Mouse (Mus musculus) adrenal gland, postnatal 10 days (tissue): ENCODE data around the gene Ltb. TPM values are rescaled to one million over a fixed set of nuclear protein-coding genes. Genes with fewer than 3 reads are reported as not detected.

Source experiments
- DNase-seq: peaks from one replicate; pipeline ENCODE4 v3.0.0; 2021; ENCODE audit warnings: mixed read lengths
- long read RNA-seq, 2 experiments: library from polyadenylated mRNA; stranded (forward); transcript quantifications; one replicate each; pipeline ENCODE4 v2.0.0; 2021
- total RNA-seq, 2 experiments: library from RNA; stranded (reverse); gene quantifications; 2 replicates each; pipeline ENCODE4 v1.2.3; 2021

Gene Ltb
- 10 to 100 TPM; 11.5 to 12.6 TPM for total RNA-seq
- long read RNA-seq, experiment 1, transcript Ltb-201 (3 exons, 1,160 nt) = major isoform, 6 of 7 reads
- long read RNA-seq, experiment 1, partial matches to known transcripts = 1 of 7 reads
- long read RNA-seq, experiment 1, other reads (novel, unspliced or antisense) = 0 of 7 reads
- long read RNA-seq, experiment 2, partial matches to known transcripts = 2 of 3 reads
- long read RNA-seq, experiment 2, other reads (novel, unspliced or antisense) = 0 of 3 reads

DNA sequence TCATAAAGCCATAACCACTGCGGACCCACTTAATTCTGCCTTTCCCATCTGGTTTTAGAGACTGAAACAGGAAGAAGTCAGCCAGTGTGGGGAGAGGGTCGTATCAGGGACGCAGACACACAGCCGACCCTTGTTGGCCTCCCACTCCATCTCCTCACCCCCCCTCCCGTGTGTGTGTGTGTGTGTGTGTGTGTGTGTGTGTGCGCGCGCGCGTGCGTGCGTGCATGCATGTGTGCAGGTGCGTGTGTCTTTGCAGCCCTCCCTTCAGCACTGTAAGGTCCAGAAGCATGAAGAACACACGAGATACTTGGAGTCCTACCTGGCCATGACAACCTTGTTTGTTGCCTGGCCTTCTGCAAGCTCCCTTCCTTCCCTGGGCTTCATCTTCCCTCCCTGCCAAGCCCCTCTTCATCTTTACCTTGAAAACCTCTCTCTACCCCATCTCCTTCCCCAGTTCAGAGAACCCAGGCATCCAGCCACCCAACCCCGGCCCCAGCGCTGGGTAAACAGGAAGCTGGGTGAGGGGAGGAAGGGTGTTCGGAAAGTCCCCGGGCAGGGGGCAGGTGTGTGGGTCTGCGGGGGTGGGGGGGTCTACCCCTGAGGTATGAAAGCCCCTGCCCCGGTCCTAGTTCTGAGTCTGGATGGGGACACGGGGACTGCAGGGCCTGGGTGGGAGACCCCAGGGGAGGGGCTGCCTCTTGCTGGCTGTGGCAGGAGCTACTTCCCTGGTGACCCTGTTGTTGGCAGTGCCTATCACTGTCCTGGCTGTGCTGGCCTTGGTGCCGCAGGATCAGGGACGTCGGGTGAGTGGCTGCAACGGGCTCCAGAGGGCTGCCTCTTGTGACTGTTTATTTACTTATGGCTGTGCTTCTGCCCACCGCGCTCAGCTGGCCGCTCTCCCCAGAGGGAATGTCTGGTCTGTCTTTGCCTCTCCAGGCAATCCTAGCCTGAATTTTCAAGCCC, at the start of gene Ltb:
Gene Ltb (plus strand): TSS at position 559 of the 963 bp plus-strand sequence.
- peak; percentile 60 for DNase-seq

DNA sequence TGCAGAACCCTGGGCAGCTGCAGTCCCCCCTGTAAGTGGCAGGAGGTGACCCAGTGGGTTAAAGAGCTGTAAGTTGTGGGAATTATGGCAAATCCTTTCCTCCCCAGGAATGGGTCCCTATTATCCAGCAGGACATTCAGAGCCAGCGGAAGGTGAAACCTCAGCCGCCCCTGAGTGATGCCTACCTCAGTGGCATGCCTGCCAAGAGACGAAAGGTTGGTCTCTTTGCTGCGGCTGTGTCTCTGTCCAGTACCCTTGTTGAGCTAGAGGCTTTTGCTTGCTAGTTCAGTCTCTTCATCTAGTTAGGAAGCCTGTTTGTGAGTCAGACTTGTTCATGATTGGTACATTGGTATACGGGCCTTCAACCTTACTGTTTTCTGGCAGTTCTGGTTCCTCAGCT, 48.1 kb upstream of the Ltb start:
- no peak for DNase-seq

DNA sequence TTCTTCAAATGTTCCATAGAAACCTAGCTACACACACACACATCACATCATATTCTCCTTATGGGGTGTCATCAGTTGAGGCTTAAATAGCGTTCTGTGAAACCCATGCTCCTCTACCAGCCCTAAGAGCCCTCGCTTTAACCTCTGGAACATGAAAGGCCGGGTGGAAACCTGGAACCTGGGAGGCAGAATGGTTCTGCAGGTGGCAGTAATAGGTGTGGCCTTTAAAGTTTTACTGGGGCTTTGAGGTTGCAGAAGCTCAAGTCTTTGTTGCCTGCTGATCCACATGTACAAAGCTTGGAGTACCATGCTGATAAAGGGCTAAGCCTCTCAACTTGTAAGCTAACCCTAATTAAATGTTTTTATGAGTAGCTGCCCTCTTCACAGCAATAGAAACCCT, 46.9 kb upstream of the Ltb start:
- DNase-seq = no peak

DNA sequence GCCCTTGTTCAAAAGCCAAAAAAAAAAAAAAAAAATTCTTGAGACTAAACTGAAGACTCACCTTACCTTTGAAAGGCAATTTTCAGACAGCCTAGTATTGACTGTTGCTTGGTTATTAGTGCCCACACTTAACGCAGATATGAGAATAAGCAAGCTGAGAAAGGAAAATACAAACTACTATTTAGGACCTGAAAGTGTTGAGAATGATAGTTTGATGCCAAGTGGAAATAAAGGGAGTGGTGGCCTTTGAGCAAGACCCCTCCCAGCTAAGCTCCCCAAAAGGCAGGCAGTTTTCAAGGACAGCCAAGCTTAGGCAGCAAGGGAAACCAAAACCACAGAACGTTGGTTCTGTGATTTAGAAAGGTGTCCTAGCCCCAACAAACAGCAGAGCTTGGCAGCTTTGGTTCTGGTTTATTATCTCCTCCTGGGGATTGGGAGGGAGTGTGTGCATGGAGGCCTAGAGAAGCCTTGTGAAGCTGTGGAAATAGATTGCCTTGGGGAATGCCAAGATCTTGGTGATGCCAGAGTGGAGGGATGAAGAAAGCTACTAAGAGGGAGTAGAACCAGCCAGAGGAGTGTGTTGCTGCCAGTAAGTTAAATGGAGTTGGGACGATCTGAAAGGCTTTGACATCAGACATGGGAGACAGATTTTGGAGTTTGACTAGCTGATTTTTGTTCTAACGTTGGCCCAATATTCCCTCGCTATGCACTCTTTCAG, 46.2 kb upstream of the Ltb start:
- DNase-seq = peak; percentile 54

DNA sequence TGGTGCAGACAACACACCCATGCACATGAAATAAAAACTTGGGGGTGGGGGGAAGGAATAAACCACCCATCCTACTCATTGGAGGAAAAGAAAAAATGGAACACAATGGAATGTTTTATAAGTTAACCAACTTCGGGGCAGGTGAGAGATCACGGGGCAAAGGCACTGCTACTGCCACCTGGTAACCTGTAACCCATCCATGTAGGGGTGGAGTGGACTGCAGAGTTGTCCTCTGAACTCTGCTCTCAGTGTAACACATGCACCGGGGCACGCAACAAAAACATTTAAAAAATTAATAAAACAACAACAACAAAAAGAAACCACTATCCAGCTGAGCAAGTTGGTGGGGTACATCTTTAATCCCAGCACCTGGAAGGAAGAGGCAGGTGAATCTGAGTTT, 42.1 kb upstream of the Ltb start:
- no peak for DNase-seq

DNA sequence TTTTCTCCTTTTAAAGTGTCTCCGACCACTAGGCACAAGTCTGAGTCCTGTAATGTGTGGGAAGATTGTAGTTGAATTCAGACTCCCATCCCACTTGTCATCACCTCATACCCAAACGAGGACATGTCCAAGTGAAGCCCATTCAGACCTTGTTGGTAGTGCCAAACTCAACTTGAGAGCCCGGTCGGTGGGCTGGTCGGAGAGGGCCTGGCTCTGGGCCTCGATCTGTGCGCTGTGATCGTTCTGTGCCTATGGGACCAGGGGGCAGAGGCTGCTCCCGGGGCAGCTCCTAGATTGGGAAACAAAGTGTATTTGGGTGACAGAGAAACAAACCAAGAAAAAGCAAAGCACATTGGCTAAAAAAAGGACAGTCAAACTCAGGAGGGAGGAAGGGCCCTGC, 41.2 kb upstream of the Ltb start:
- no peak for DNase-seq

DNA sequence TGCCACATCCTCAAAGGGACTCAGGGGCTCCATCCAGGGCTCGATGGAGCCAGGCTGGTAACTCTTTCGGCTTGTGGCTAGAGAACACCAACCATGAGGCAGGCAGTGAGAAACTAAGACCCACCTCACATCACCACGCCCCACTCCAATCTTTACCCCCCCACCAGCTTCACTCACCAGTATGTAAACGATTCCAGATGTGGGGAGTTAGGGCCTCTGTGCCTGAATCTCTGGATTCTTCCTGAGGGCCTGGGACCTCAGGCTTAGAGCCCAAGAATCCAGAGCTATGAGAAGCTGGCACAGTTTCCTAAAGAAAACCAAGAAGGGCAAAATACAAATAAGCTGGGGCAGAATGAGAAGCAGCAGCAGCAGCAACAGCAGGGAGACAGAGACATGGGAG, 40.3 kb upstream of the Ltb start:
- no peak for DNase-seq

DNA sequence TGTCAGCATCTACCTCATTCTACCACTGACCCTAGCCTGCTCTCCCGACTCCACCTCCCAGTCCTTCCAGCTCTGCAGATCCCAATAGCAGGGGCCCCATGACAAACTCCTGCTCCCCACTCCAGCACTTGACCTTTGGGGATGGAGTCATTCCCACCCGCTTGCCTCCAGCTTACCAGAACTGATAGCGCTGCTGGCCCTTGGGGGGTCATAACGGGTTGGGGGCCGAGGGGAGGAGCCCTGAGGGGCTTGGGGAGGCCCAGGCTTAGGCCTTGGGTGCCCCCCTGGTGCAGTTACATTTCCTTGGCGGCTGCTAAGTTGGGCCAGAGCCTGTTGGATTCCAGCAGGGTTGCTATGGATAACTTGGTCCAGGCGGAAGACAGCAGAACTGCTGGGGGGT, 39.6 kb upstream of the Ltb start:
- no peak for DNase-seq

DNA sequence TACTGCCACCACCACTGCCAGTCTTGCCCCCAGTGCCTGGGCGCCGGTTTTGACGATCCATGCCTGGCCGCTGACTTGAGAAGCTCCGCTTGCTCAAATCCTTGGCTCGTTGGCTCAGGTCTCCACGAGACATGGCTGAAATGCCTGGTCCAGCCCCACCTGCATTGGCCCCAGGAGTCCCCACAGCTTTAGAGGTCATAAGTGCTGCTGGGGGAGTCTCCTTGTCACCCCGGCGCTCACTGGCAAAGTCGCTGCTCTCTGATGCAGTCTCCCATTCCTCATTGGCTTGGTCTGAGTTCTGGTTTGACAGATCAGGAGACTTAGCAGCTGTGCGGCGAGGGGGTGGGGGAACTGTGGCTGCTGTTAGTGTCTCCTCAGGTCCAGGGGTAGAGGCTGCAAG, 38.8 kb upstream of the Ltb start:
- no peak for DNase-seq

DNA sequence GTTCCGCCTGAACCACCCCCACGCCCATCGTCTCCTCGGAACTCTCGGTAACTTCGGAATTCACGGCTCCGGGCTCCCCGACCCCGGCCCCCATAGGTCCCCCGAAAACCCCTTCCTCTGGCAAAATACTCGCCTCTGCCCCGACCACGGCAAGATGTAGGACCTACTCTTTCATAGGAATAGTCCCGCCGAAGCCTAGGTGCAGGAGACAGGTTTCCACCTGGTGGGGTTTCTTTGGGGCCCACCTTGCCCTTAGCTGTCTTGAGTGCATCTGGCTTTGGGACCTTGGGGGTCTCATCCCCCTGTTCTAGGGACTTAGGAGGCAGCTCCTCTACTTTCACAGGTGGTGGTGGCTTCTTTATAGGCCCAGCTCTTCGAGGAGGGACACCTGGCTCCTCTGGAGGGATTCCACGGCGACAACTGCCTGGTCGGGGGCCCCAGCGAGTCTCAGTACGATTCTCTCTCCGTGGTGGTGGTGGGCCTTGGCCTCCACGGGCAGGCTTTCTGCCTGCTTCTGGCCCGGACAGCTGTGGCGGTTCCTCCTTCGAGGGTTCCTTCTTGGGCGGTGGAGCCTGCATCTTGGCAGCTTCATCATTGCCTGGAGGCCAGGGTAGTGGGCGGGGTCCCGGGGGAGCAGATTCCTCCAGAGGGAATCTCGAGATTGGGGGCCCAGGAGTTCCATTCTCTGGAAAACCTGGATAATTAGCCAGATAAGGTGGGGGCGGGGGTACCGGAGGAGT, 37.6 kb upstream of the Ltb start:
- DNase-seq = no peak

DNA sequence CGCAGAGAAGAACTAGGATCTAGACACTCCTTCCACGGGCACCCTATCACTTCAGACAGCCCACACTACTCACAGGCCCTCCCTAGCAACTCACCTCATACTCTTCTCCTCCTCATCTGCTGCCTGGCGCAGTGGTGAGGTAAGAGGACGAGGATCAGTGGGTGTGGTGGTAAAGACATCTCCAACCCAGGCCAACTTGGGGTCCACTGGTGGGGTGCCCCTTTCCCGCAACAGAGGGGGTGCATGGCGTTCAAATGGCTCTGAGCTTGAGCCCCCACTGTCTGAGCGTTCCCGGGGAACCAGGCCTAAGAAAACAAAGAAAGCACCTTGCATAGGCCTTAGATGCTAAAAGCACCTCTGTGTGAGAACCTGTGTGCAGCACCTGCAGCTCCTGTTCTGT, 37.0 kb upstream of the Ltb start:
- no peak for DNase-seq

DNA sequence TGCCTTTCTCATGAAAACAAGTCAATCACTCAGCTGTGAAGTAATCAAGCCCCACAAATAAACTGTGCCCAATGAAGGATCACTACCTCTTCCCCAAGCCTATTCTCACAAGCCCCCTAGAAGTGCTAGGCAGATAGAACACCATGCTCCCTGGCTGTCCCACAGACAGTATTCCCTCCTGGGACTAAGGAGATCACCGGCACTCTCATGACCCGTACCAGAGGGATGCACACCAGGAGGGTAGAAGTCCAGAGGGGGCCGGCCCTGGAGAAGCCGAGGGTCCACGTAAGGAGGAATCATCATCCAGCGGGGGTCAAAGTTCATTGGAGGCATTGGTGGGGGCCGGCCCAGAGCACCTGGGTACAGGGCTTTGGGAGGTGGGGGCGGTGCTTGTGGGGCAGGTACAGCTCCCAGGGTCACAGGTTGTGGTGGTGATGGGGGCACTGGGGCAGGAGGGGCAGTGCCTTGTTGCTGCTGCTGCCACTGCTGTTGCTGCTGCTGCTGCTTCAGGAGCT, 36.5 kb upstream of the Ltb start:
- no peak for DNase-seq

DNA sequence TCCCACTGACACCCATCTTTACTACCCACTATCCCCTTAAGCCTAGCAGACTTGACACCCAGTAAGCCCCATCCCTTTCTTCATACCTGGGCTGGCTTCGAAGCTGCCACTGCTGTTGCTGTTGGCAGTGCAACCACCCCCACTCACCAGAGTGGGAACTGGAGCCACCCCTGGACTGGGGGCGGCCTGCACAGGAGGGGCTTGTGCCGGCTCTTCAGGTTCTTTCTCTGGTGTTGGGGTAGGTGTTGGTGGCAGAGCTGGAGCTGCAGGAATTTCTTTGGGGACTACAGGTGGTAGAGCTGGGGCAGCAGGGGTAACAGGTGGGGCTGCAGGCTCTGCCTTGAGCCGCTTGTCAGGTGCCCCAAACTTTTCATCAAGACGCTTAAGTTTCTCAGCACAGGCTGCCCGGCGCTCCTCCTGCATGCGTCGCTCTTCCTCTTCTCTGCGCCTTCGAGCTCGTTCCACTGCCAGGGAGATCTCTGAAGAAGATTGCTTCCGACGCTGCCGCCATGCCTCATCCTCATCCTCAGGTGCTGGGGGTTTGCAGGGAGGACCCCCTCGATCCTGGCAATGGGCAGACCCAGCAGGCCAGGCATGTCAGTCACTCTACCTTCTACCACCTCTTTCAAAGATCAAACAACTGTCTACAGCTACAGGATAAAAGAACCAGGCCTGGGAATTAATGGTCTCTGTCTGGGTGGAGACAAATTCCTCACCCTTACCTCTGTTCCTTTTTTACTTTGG, 35.2 kb upstream of the Ltb start:
- DNase-seq = no peak

DNA sequence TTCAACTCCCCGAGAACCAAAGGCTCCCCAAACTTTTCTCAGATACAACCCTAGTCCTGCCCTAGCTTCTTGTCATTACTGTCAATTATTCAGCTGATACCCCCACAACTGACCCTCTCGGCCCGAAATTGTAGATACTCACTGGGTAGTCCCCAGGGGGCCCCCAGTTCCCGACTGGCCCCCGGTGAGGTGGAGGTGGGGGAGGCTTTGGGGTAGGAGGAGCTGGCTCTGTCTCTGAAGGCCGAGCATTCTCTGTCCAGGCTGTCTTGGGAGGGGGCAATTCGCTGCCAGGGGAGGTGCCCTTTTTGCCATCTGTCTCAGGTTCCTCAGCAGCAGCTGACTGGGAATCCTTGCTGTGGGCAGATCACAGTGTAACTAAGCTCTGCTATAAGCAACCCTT, 34.6 kb upstream of the Ltb start:
- DNase-seq = no peak

DNA sequence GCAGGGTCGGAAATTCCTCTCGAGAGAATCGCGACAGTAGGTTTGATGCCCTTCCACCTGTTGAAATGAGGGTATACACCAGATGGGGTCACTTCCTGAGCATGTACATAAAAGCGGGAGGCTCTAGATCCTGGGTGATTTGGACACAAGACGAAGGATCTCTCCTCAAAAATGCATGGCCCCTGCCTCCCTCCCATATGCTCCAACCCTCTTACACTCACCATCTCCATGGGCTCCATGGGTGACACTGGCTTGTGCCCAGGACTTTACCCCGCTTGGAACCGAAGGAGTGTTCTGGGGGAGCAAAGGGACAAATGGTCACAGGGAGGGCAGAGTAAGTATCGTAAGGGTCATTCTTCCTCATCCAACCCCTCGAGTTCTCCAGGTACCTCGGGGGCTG, 32.8 kb upstream of the Ltb start:
- DNase-seq = no peak

DNA sequence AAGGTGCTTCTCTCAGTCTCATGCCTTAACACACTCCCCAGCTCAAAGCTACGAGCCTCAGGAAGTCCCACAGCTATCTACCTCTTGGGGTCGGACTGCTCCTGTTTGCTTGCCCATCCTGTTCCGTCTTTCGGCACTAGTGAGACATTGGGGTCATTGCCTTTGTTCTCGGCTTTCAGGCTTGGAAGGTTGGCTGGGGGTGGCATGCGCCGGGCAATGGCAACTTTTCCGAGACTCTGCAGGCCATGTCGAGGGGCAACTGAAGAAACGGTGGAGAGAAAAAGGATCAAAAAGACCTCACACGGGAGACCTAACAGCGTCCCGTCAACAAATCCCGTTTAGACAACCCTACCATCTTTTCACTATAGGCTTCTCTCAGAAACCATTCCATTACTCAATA, 32.1 kb upstream of the Ltb start:
- DNase-seq = no peak

DNA sequence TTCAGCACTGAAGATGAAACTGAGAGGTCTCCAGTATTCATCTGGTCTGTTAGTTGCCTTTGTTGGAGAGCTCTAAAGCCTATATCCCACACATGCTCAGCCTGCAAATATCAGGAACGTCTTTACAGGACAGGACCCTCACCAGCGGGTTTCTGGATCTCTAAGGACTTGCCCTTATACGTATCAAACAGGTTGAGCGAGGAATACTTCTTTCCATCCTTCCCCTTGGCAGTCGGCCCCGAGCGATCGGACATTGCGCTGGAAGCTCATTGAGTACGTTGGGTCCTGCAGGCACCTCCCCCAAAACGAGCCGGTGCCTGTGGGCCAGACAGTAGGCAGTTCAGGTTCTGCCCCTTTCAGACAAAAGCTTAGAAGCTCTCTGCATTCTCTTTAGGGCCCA, 31.5 kb upstream of the Ltb start:
- peak; percentile 62 for DNase-seq

DNA sequence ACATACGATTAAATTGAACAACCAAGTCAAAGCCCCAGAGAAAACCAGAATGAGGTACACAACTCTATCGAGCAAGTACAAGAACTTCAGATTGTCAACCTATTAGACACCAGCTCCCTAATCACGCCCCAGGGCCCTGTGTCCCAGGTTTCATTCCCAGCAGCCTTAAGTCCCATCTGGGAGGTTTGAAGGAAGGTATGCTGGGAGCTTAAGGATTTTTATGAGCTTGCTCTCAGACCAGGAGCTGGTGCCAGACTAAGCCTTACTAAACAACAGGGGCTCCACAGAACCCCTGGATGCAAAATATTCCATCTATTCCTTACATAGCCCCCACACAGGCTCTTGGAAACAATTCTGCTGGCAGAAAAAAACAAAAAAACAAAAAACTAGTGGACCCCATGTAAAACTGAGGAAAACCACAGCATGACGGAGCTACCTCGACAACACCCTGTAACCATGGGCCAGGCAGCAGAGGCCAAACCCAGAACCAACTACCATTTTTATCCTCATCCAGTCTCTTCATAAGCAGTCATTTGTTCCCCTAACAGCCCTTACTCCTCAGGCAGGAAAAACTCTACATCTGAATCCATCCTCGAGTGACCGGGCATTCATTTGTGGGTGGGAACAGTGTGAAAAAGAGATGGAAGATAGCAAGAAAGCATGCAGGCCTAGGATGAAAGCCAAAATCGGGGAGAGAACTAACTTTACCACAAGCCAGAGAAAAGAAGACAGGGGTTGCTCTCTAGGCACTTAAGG, 30.7 kb upstream of the Ltb start:
- no peak for DNase-seq

DNA sequence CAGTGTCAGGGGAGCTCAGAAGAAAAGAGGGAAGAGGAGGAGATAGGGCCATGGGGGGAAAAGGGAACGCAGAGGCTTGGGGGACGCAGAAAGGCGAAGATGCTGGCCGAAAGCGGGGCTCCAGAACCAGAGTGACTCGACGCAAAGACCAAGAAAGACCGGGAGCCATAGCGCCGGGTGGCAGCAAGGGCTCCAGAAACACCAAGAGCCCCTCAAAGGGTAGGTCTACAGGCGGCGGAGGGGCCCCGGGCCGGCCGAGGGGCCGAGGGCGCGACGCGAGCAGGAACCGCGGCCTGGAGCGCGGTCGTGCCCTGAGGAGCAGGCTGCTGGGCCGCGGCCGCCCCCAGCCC, 30.0 kb upstream of the Ltb start:
- DNase-seq = no peak

DNA sequence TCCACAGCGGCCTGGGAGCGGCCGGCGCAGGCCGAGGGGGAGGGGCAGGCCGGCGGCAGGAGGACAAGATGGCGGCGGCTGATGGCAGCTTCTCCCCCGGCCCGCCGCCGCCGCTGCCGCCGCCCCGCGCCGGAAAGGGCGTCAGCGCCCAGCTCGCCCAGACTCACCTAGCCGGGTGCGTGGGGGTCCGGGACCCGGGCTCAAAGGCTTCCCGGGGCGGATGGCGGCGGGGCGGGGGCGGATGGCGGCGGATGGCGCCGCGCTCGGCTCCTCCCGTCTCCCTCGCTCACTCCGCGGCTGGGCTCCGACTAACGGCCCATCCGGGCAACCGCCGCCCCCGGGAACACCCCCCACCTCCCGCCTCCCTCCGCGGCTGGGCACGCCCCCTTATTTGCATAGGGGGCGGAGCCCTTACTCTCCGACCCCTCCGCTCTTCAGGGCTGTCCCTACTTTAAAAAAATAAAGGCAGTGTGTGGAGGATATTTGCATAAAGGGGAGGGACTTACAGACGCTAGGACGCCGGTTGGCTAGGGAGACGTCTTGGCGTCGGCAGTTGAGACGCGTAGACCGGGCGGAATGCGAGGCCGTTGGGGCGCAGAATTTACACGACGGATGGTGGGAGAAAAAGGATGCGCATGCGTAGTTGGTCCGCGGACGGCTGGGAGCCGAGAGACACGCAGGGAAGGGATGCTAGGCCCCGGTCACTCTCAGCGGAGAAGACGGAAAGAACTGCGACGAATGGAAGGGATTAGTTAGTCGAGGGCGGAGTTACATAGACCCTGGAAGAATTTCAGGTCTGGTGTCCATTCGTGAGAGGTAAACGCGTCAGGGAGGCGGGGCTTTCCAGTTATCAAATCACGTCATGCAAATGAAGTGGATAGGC, 29.4 kb upstream of the Ltb start, which contains the start of gene Prrc2a:
Gene Prrc2a (minus strand): TSS at position 330 of the 883 bp plus-strand sequence.
- peak; percentile 98 for DNase-seq
